Mouse (Mus musculus): Measurements from ENCODE around the gene Nck2. TPM values are rescaled to one million over a fixed set of nuclear protein-coding genes. Genes with fewer than 3 reads are reported as not detected.
"Not testable (repeated sequence)": the region's sequence is repeated elsewhere in the genome, so short reads cannot be mapped to it uniquely, and the experiment has no call there.

Nck2 gene
- polyA plus RNA-seq, 1 experiment from 2014 or later = 37.0 TPM

DNA sequence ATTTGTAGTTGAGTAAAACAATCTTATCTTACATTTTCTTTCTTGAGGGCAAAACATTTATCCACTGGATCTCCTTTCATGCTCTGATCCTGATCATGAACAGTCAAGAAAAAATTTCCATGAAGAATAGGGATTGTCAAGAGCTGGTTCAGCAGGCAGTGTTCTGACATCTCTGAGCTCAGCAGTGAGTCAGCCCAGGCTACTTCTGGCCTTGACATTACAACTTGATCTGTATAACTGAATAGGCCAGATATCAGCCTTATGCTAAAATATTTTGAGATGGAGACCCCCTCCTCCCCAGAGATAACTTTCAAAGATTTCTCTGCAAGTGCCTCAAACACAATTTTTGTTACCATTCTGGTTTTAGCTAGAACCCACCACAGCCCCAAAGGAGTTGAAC lies 93.1 kb downstream of the Nck2 start:
- Histone ChIP-seq H3K9me3 (no peaks in the 10 kb centered on the region), H3K4me3 (no peak overlapping the region), H3K27me3 (ENCODE audit: insufficient read depth, poor library complexity, severe bottlenecking) (no peaks in the 10 kb centered on the region), H3K36me3 (peaks cover 13% of the 10 kb centered on the region; the same call in 1 of the 2 replicates), H3K27ac (no peak overlapping the region; the same call in 1 of the 2 replicates), H3K4me1 (peaks cover 62% of the 10 kb centered on the region)
- no peak for DNase-seq (ENCODE audit: low spot score)

DNA sequence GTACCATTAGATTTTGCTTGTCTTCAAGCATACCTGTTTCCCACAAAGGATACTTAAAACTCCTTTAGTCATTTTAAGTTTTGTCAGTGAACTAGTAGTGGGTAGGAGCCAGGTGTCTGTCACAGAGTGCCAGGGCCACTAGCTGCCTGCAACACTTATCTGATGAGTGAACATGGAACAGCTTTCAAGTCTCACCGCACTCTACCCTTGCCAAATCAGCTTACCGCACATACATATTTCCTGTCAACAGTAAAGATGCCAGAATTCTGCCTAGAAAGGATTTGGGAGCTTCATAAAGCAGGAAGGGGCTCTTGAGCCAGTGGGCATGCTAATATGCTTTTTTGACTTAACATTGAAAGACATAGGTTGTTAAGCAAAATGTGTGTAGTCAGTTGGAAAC lies 94.3 kb downstream of the Nck2 start:
- no peak for DNase-seq (ENCODE audit: low spot score)
- H3K36me3 ChIP-seq = peaks cover 11% of the 10 kb centered on the region; the same call in 1 of the 2 replicates
- H3K4me1 ChIP-seq = peaks cover 50% of the 10 kb centered on the region
- no peaks in the 10 kb centered on the region for H3K27me3 ChIP-seq (ENCODE audit: insufficient read depth, poor library complexity, severe bottlenecking)
- peak overlapping the region; percentile 45; the same call in 1 of the 2 replicates for H3K27ac ChIP-seq
- 85% methylated on average over 2 of the region's 2 CpGs for WGBS
- H3K4me3 ChIP-seq = no peak overlapping the region
- H3K9me3 ChIP-seq = no peaks in the 10 kb centered on the region

DNA sequence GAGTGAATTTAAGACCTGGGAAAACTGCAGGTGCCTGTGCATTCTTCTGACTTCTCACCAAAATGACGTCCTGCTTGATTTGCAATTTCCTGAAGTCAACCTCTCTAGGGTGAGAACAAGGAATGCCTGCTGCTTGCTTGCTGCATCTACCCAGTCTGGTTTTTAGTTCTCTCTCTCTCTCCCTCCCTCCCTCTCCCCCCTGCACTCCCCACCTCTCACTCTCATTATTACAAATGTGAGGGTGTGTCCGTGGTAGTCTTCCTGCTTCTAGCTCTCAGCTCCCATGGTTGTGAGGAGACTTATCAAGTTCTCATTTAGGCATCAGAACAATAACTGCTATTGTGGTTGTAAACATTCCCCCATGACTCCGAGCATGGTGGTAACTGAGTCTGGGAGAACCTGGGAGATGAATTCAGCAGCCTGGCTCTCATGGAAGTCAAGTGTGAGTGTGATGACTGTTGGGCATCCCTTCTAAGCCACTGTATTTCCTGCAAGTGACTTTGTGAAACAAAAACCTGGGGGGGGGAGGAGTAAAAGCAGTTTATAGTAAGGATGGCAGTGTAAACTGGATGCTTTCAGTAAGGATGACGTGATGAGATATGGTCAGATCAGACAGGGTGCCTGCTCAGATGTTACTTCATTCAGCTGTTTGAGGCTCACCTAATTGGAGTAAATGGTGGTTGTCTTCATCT lies 95.5 kb downstream of the Nck2 start:
- Histone ChIP-seq H3K4me1 (peaks cover 44% of the 10 kb centered on the region), H3K9me3 (no peaks in the 10 kb centered on the region), H3K27me3 (ENCODE audit: insufficient read depth, poor library complexity, severe bottlenecking) (no peaks in the 10 kb centered on the region), H3K27ac (no peak overlapping the region), H3K4me3 (no peak overlapping the region), H3K36me3 (peaks cover under 1% of the 10 kb centered on the region; the same call in 1 of the 2 replicates)
- DNase-seq (ENCODE audit: low spot score) = no peak
- 72% methylated on average over 4 of the region's 4 CpGs for WGBS

DNA sequence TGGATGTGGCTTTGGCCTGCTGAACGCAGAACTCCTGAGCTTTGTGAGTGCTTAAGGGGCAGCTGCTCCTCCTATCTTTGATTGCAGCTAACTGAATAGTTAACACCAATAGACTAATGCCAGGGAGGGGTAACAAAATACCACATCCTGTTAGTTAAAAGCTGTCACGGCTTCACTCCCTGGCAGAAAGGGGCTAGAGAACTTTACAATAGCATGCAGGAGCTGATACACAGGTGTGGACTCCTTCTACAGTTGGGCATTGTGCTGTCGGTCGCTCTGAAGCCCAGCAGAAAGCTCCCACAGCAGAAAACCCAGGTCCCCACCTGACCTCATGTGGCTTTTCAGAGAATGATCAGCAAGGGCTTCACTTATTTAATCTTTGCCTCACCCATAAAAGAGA lies 98.0 kb downstream of the Nck2 start:
- no peaks in the 10 kb centered on the region for H3K36me3 ChIP-seq
- H3K27me3 ChIP-seq (ENCODE audit: insufficient read depth, poor library complexity, severe bottlenecking) = no peaks in the 10 kb centered on the region
- H3K4me1 ChIP-seq = peaks cover 36% of the 10 kb centered on the region
- no peaks in the 10 kb centered on the region for H3K9me3 ChIP-seq
- no peak overlapping the region for H3K4me3 ChIP-seq
- 73% methylated on average over 4 of the region's 4 CpGs for WGBS
- no peak overlapping the region for H3K27ac ChIP-seq
- DNase-seq (ENCODE audit: low spot score) = no peak

DNA sequence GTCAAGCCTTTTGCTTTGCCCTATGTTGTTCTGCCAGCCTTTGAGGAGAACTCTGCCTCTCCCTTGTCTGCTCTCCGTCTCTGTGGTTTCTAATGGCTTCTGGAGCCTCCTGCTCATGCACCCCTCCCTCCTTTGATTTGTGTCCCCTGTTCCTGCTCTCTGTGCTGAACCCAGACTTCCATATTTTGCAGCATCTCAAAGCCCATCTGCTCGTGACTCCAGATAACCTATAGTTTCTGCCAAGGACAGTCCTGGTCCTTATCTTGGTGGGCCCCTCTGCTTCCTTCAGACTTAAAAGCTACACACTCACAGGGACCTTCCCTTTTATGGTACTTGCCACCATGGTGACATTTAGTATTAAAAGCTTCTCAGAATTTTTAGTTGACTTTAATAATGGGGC lies 103.3 kb downstream of the Nck2 start:
- H3K27ac ChIP-seq = peak overlapping the region; percentile 23; the same call in 1 of the 2 replicates
- WGBS = 44% methylated on average over 2 of the region's 2 CpGs
- H3K4me1 ChIP-seq = peaks cover 27% of the 10 kb centered on the region
- no peak for DNase-seq (ENCODE audit: low spot score)
- no peaks in the 10 kb centered on the region for H3K27me3 ChIP-seq (ENCODE audit: insufficient read depth, poor library complexity, severe bottlenecking)
- no peaks in the 10 kb centered on the region for H3K36me3 ChIP-seq
- no peak overlapping the region for H3K4me3 ChIP-seq
- no peaks in the 10 kb centered on the region for H3K9me3 ChIP-seq

DNA sequence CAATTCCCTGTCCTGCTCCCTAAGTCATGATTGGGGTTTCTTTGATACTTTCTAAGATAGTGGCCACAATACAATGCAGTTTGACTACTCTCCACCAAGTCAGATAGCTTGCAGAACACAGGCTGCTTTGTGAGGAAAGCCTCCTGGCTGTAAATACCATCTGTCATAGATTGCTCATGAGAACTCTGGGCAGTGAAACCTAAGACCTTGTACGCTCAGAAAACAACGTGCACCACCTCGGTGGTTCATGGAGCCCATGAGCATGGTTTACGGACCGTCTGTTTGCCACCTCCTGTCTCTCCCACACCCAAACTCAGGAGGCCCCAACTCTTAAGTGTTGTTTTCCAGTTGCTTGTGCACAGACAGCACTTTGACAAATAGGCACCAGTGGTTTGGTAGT lies 104.4 kb downstream of the Nck2 start:
- no peak overlapping the region for H3K27ac ChIP-seq
- no peak for DNase-seq (ENCODE audit: low spot score)
- H3K36me3 ChIP-seq = peaks cover 3% of the 10 kb centered on the region
- no peak overlapping the region for H3K4me3 ChIP-seq
- H3K4me1 ChIP-seq = peaks cover 27% of the 10 kb centered on the region
- WGBS = 84% methylated on average over 5 of the region's 5 CpGs
- no peaks in the 10 kb centered on the region for H3K9me3 ChIP-seq
- no peaks in the 10 kb centered on the region for H3K27me3 ChIP-seq (ENCODE audit: insufficient read depth, poor library complexity, severe bottlenecking)

DNA sequence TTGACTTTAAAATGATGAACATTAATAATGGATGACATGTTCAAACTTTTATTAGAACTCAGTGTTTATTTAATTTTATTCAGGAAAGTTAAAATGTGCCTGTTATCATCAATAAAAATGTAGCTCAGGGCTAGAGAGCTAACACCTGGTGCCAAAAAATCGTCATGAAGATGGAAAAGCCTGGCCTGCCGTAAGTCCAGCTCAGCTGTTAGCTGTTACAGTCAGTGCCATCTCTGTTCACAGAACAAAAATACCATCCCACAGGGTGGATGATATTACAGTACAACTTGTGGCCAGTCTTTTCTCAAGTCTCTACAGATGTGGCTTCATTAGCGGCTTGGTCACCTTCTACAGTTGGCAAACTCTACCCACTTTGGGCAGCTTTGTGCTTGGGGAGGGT lies 106.1 kb downstream of the Nck2 start:
- Histone ChIP-seq H3K27me3 (ENCODE audit: insufficient read depth, poor library complexity, severe bottlenecking) (no peaks in the 10 kb centered on the region), H3K27ac (no peak overlapping the region), H3K4me3 (no peak overlapping the region), H3K9me3 (no peaks in the 10 kb centered on the region), H3K4me1 (peaks cover 29% of the 10 kb centered on the region), H3K36me3 (peaks cover 14% of the 10 kb centered on the region)
- 86% methylated on average over 3 of the region's 3 CpGs for WGBS
- no peak for DNase-seq (ENCODE audit: low spot score)

DNA sequence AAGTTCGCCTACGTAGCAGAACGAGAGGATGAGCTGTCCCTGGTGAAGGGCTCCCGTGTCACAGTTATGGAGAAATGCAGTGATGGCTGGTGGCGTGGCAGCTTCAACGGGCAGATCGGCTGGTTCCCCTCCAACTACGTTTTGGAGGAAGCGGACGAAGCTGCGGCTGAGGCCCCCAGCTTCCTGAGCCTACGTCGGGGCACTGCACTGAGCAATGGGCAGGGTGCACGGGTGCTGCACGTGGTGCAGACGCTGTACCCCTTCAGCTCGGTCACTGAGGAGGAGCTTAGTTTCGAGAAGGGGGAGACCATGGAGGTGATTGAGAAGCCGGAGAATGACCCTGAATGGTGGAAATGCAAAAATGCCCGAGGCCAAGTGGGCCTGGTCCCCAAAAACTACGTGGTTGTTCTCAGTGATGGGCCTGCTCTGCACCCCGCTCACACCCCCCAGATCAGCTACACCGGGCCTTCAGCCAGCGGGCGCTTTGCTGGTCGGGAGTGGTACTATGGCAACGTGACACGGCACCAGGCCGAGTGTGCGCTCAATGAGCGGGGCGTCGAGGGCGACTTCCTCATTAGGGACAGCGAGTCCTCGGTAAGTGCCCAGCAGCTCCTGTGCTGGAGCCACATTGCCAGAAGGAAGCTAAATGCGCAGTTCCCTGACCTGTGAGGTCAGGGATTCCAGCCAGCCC lies 109.8 kb downstream of the Nck2 start:
- DNase-seq (ENCODE audit: low spot score); H3K27me3 ChIP-seq (ENCODE audit: insufficient read depth, poor library complexity, severe bottlenecking); H3K27ac ChIP-seq; H3K4me3 ChIP-seq; H3K9me3 ChIP-seq: not testable (repeated sequence)
- Histone ChIP-seq H3K4me1 (peaks cover 24% of the 10 kb centered on the region), H3K36me3 (peaks cover 14% of the 10 kb centered on the region)
- WGBS = 95% methylated on average over 37 of the region's 37 CpGs

DNA sequence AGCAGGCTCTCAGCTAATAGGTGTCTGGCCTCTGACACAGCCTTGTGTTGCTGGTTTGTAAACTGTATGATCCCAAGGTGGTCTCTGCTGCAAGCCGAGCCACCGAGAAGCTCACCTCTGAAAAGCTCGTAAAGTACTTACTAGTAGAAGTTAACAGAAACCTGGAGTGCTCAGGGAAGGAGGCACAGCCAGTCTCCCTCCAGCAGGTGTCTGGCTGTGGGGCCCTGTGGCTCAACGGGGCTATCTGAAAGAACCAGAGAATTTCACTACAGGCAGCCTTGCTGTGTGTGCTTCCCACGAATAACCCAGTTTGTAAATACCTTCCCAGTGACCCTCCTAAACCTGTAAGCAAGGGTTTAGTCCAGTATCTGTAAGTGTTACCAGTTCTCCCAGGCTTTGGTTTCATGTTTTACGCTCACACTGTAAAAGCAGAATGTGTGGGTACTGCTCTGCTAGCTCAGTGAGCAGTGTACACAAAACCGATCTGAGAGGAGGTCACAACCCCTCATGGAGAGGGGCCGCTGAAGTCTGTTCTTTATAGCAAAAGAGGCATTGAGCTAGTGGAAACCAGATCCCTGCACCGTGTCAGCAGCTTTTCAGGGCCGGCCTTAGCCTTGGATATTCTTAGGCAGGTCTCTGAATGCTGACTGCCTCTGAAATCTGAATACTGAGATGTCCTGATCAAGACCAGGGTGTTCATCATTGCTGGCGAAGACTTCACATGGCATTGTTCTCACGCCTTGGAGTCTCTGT lies 111.0 kb downstream of the Nck2 start:
- peaks cover 15% of the 10 kb centered on the region for H3K36me3 ChIP-seq
- WGBS = 67% methylated on average over 12 of the region's 12 CpGs

DNA sequence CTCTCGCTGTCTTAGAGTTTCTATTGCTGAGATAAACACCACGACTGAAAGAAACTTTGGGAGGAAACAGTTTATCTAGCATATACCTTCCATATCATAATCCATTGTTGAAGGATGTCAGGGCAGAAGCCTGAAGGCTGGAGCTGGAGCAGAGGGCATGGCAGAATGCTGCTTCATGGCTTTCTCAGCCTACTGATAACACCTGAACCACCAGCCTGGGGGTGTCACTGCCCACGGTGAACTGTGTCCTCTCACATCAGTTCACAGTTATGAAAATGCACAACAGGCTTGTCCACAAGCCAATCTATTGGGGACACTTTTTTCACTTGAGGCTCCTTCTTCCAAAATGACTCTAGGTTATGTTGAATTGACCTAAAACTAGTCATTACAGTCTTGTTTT lies 114.0 kb downstream of the Nck2 start:
- H3K4me1 ChIP-seq = peaks cover 24% of the 10 kb centered on the region
- H3K27me3 ChIP-seq (ENCODE audit: insufficient read depth, poor library complexity, severe bottlenecking) = no peaks in the 10 kb centered on the region
- H3K9me3 ChIP-seq = no peaks in the 10 kb centered on the region
- H3K4me3 ChIP-seq = no peak overlapping the region
- 60% methylated on average over 3 of the region's 3 CpGs for WGBS
- H3K36me3 ChIP-seq = peaks cover 21% of the 10 kb centered on the region
- no peak for DNase-seq (ENCODE audit: low spot score)
- no peak overlapping the region for H3K27ac ChIP-seq

More for the DNA sequence above, 111.0 kb downstream of the Nck2 start:
- H3K9me3 ChIP-seq = no peaks in the 10 kb centered on the region
- H3K27ac ChIP-seq = peak overlapping the region; percentile 60; the same call in 1 of the 2 replicates
- no peak overlapping the region for H3K4me3 ChIP-seq
- H3K4me1 ChIP-seq = peaks cover 24% of the 10 kb centered on the region
- no peaks in the 10 kb centered on the region for H3K27me3 ChIP-seq (ENCODE audit: insufficient read depth, poor library complexity, severe bottlenecking)
- no peak for DNase-seq (ENCODE audit: low spot score)

DNA sequence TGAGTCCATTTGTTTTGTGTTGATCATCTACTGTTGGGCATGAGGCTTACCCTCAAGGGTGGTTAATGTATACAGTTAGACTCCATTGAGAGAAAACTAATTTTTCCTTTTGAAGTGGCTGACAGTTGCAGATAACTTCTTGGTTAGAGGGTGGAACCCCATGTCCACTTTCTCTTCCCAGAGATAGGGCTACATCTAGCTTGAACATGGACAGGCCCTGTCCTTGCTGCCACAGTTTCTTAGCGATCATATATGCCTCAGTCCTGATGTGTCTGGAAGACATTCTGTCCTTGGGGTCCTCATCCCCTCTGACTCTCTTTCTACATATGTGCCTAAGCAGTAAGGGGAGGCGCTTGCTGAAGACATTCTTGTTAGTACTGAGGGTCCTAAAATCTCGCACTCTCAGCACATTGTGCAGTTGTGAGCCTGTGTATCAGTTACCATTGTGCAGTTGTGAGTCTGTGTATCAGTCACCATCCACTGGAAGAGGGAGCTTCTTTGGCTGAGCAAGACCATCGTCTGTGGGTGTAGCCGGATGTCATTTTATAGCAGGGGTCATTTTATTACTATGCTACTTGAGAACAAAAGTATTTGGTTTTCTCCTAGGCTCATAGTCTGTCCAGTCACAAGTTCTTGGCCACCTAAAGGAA lies 114.8 kb downstream of the Nck2 start:
- peaks cover 24% of the 10 kb centered on the region for H3K4me1 ChIP-seq
- 89% methylated on average over 5 of the region's 5 CpGs for WGBS
- no peak overlapping the region for H3K4me3 ChIP-seq
- 0 out of 2 replicates have a peak overlapping the region, but pooled peaks have one; percentile 10 for H3K27ac ChIP-seq
- H3K27me3 ChIP-seq (ENCODE audit: insufficient read depth, poor library complexity, severe bottlenecking) = no peaks in the 10 kb centered on the region
- H3K36me3 ChIP-seq = peaks cover 16% of the 10 kb centered on the region
- no peak for DNase-seq (ENCODE audit: low spot score)
- H3K9me3 ChIP-seq = no peaks in the 10 kb centered on the region

DNA sequence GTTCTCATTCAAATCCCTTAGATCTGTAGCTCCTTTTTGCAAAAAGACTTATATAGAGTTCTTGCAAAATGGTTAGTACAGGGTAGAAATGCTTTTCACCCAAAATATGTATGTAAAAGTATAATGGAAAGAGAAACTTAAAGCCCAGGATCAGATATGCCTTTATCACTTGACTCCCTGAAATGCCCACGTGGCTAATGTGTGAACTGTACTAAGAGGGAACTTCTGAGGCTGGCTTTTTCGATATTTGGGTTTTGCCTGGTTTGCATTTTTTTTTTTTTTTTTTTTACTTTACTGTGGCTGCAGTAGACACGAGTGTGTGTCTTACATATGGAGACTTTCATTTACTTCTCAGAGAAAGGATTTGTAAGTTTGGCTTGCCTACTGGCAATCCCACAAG lies 116.7 kb downstream of the Nck2 start:
- no peak overlapping the region for H3K27ac ChIP-seq
- H3K27me3 ChIP-seq (ENCODE audit: insufficient read depth, poor library complexity, severe bottlenecking) = no peaks in the 10 kb centered on the region
- DNase-seq (ENCODE audit: low spot score) = no peak
- peaks cover 6% of the 10 kb centered on the region; the same call in 1 of the 2 replicates for H3K4me1 ChIP-seq
- 77% methylated on average over 3 of the region's 3 CpGs for WGBS
- no peaks in the 10 kb centered on the region for H3K9me3 ChIP-seq
- H3K4me3 ChIP-seq = no peak overlapping the region
- H3K36me3 ChIP-seq = peaks cover 13% of the 10 kb centered on the region; the same call in 1 of the 2 replicates
